Mouse (Mus musculus) hindbrain, embryonic 16.5 days (tissue): ENCODE measurements around the gene Casp8. TPM values are rescaled to one million over a fixed set of nuclear protein-coding genes. Genes with fewer than 3 reads are reported as not detected.

ENCODE experiments used
- ATAC-seq: fragments of 200-750 bp; cut with Nextera tagmentation; 2 replicates; pipeline ENCODE4 v1.8.0; 2017; ENCODE audit warnings: moderate TSS enrichment, moderate library complexity
- H3K27ac ChIP-seq: fragments of 300-500 bp; sonication (generic); 2 replicates; pipeline ENCODE4 v1.5.1; 2014; ENCODE audit warnings: low read depth, mild to moderate bottlenecking, control low read depth, low read length, moderate library complexity
- H3K27me3 ChIP-seq: fragments of 300-500 bp; sonication (generic); replicated peaks from 2 replicates; pipeline ENCODE4 v1.6.1; 2014; ENCODE audit warnings: low read length; ENCODE audit not compliant: control insufficient read depth, insufficient read depth
- H3K36me3 ChIP-seq: fragments of 300-500 bp; sonication (generic); 2 replicates; pipeline ENCODE4 v1.6.1; 2014; ENCODE audit warnings: mild to moderate bottlenecking, low read length, moderate library complexity, mixed read lengths; ENCODE audit not compliant: control insufficient read depth, insufficient read depth
- H3K4me1 ChIP-seq: fragments of 300-500 bp; sonication (generic); 2 replicates; pipeline ENCODE4 v1.6.1; 2014; ENCODE audit warnings: low read depth, low read length; ENCODE audit not compliant: control insufficient read depth, insufficient read depth
- H3K4me2 ChIP-seq: fragments of 300-500 bp; sonication (generic); 2 replicates; pipeline ENCODE4 v1.6.1; 2014; ENCODE audit warnings: mild to moderate bottlenecking, low read length, control low read depth, moderate library complexity
- H3K4me3 ChIP-seq: fragments of 300-500 bp; sonication (generic); 2 replicates; pipeline ENCODE4 v1.5.1; 2014; ENCODE audit warnings: mild to moderate bottlenecking, low read length, control low read depth, moderate library complexity
- H3K9ac ChIP-seq: fragments of 300-500 bp; sonication (generic); 2 replicates; pipeline ENCODE4 v1.6.1; 2014; ENCODE audit warnings: low read depth, mild to moderate bottlenecking, control low read depth, low read length, moderate library complexity
- H3K9me3 ChIP-seq: fragments of 300-500 bp; sonication (generic); 2 replicates; pipeline ENCODE4 v1.6.1; 2014; ENCODE audit warnings: mild to moderate bottlenecking, low read length, moderate library complexity; ENCODE audit not compliant: control insufficient read depth
- WGBS: fragments of 180-500 bp; shearing (Covaris S2); extraction: QIAGEN DNeasy Blood & Tissue Kit; methylation state at CpG from one replicate; pipeline ENCODE4 v1.1.7; 2014; 5-methylcytosine and 5-hydroxymethylcytosine counted together
- polyA plus RNA-seq: library from polyadenylated mRNA; unstranded; fragments of >200 nt; fragmentation: Nextera tagmentation; extraction: Ambion mirVana; gene quantifications from 2 replicates; pipeline ENCODE4 v1.2.1, GENCODE M21; 2015

The Casp8 gene
- polyA plus RNA-seq, 1 experiment from 2014 or later = 6.2 TPM

- ATAC-seq = peak; percentile 45; the same call in 1 of the 2 replicates
- H3K4me2 ChIP-seq = no peak overlapping the region
- H3K36me3 ChIP-seq = no peaks in the 10 kb centered on the region
- no peaks in the 10 kb centered on the region for H3K9me3 ChIP-seq
- H3K27me3 ChIP-seq = no peaks in the 10 kb centered on the region
- 28% methylated on average over 7 of the region's 7 CpGs for WGBS
- no peak overlapping the region for H3K27ac ChIP-seq
- no peak overlapping the region for H3K9ac ChIP-seq
- H3K4me1 ChIP-seq = no peaks in the 10 kb centered on the region
- no peak overlapping the region for H3K4me3 ChIP-seq
Observed at GRCm38 (mm10) chr1:58770111-58770720, 25.0 kb upstream of the Casp8 start.

- Histone ChIP-seq H3K9ac (no peak overlapping the region), H3K4me2 (no peak overlapping the region), H3K27me3 (no peaks in the 10 kb centered on the region), H3K36me3 (no peaks in the 10 kb centered on the region), H3K4me3 (no peak overlapping the region), H3K9me3 (no peaks in the 10 kb centered on the region), H3K27ac (no peak overlapping the region), H3K4me1 (no peaks in the 10 kb centered on the region)
- 82% methylated on average over 3 of the region's 3 CpGs for WGBS
- no peak for ATAC-seq
Observed at GRCm38 (mm10) chr1:58772084-58772483, 23.1 kb upstream of the Casp8 start.

- no peaks in the 10 kb centered on the region for H3K9me3 ChIP-seq
- H3K9ac ChIP-seq = no peak overlapping the region
- no peak overlapping the region for H3K4me3 ChIP-seq
- no peaks in the 10 kb centered on the region for H3K36me3 ChIP-seq
- no peaks in the 10 kb centered on the region for H3K27me3 ChIP-seq
- no peak overlapping the region for H3K4me2 ChIP-seq
- no peak for ATAC-seq
- H3K4me1 ChIP-seq = no peaks in the 10 kb centered on the region
- no peak overlapping the region for H3K27ac ChIP-seq
Observed at GRCm38 (mm10) chr1:58773280-58773679, 21.9 kb upstream of the Casp8 start.

- Histone ChIP-seq H3K4me1 (no peaks in the 10 kb centered on the region), H3K27me3 (no peaks in the 10 kb centered on the region), H3K9me3 (no peaks in the 10 kb centered on the region), H3K4me3 (no peak overlapping the region), H3K9ac (no peak overlapping the region), H3K36me3 (no peaks in the 10 kb centered on the region), H3K27ac (no peak overlapping the region), H3K4me2 (no peak overlapping the region)
- ATAC-seq = no peak
- 62% methylated on average over 2 of the region's 2 CpGs for WGBS
Observed at GRCm38 (mm10) chr1:58773905-58774304, 21.3 kb upstream of the Casp8 start.

- Histone ChIP-seq H3K4me2 (no peak overlapping the region), H3K36me3 (no peaks in the 10 kb centered on the region), H3K4me3 (no peak overlapping the region), H3K4me1 (no peaks in the 10 kb centered on the region), H3K27ac (no peak overlapping the region), H3K9ac (no peak overlapping the region), H3K9me3 (no peaks in the 10 kb centered on the region), H3K27me3 (no peaks in the 10 kb centered on the region)
- ATAC-seq = no peak
- 91% methylated on average over 5 of the region's 5 CpGs for WGBS
Observed at GRCm38 (mm10) chr1:58775361-58775760, 19.8 kb upstream of the Casp8 start.

GRCm38 (mm10) chr1:58777583-58777982, 17.6 kb upstream of the Casp8 start:
- Histone ChIP-seq H3K9ac (no peak overlapping the region), H3K4me2 (no peak overlapping the region), H3K27ac (no peak overlapping the region), H3K4me1 (no peaks in the 10 kb centered on the region), H3K36me3 (no peaks in the 10 kb centered on the region), H3K27me3 (no peaks in the 10 kb centered on the region), H3K9me3 (no peaks in the 10 kb centered on the region), H3K4me3 (no peak overlapping the region)
- ATAC-seq = no peak
- WGBS = 88% methylated on average over 1 of the region's 1 CpGs

GRCm38 (mm10) chr1:58778226-58778625, 16.9 kb upstream of the Casp8 start:
- ATAC-seq = no peak
- Histone ChIP-seq H3K9me3 (no peaks in the 10 kb centered on the region), H3K4me1 (no peaks in the 10 kb centered on the region), H3K36me3 (no peaks in the 10 kb centered on the region), H3K4me2 (no peak overlapping the region), H3K27ac (no peak overlapping the region), H3K27me3 (no peaks in the 10 kb centered on the region), H3K4me3 (no peak overlapping the region), H3K9ac (no peak overlapping the region)
- 12% methylated on average over 1 of the region's 1 CpGs for WGBS

- no peaks in the 10 kb centered on the region for H3K36me3 ChIP-seq
- H3K4me3 ChIP-seq = no peak overlapping the region
- ATAC-seq = no peak
- H3K4me1 ChIP-seq = no peaks in the 10 kb centered on the region
- H3K27me3 ChIP-seq = no peaks in the 10 kb centered on the region
- no peaks in the 10 kb centered on the region for H3K9me3 ChIP-seq
- WGBS = 96% methylated on average over 2 of the region's 2 CpGs
- H3K27ac ChIP-seq = no peak overlapping the region
- no peak overlapping the region for H3K9ac ChIP-seq
- H3K4me2 ChIP-seq = no peak overlapping the region
Observed at GRCm38 (mm10) chr1:58786276-58786675, 8.9 kb upstream of the Casp8 start.

- ATAC-seq = no peak
- Histone ChIP-seq H3K4me3 (no peak overlapping the region), H3K9ac (no peak overlapping the region), H3K4me1 (no peaks in the 10 kb centered on the region), H3K4me2 (no peak overlapping the region), H3K27ac (no peak overlapping the region), H3K36me3 (no peaks in the 10 kb centered on the region), H3K9me3 (no peaks in the 10 kb centered on the region), H3K27me3 (no peaks in the 10 kb centered on the region)
- 98% methylated on average over 4 of the region's 4 CpGs for WGBS
Observed at GRCm38 (mm10) chr1:58788410-58788809, 6.8 kb upstream of the Casp8 start.

- no peak overlapping the region; the same call in 1 of the 2 replicates for H3K4me2 ChIP-seq
- ATAC-seq = no peak
- 0 out of 2 replicates have a peak, but pooled peaks cover 2% of the 10 kb centered on the region for H3K9me3 ChIP-seq
- no peak overlapping the region for H3K27ac ChIP-seq
- no peak overlapping the region for H3K9ac ChIP-seq
- H3K4me1 ChIP-seq = peaks cover 7% of the 10 kb centered on the region
- no peaks in the 10 kb centered on the region; the same call in none of the 2 replicates for H3K27me3 ChIP-seq
- 56% methylated on average over 2 of the region's 2 CpGs for WGBS
- no peaks in the 10 kb centered on the region for H3K36me3 ChIP-seq
- H3K4me3 ChIP-seq = no peak overlapping the region
Observed at GRCm38 (mm10) chr1:58794705-58795104, 469 bp upstream of the Casp8 start.
